Mouse (Mus musculus): ENCODE measurements at regions not wholly inside any gene's neighbourhood (a gene's known extent, or its start where the extent isn't known, plus 50 kb on each side); places are given as distances from the start of the nearest gene placed in this dataset.

GRCm38 (mm10) chr1:105900158-105900557 is 90.0 kb upstream of the Zcchc2 start:
- ATAC-seq (ENCODE audit: borderline replicate concordance, extremely low read depth, low FRiP score, low TSS enrichment) = no peak
- H3K27ac ChIP-seq = no peak overlapping the region
- no peaks in the 10 kb centered on the region for H3K36me3 ChIP-seq
- no peak overlapping the region for H3K4me2 ChIP-seq
- no peak overlapping the region for H3K4me3 ChIP-seq
- no peaks in the 10 kb centered on the region for H3K27me3 ChIP-seq
- H3K4me1 ChIP-seq = no peaks in the 10 kb centered on the region
- WGBS = 69% methylated on average over 5 of the region's 5 CpGs
- no peaks in the 10 kb centered on the region for H3K9me3 ChIP-seq
- H3K9ac ChIP-seq = no peak overlapping the region

GRCm38 (mm10) chr1:105900920-105901319 is 89.3 kb upstream of the Zcchc2 start:
- Histone ChIP-seq H3K9ac (no peak overlapping the region), H3K4me2 (no peak overlapping the region), H3K27ac (no peak overlapping the region), H3K27me3 (no peaks in the 10 kb centered on the region), H3K4me1 (no peaks in the 10 kb centered on the region), H3K9me3 (no peaks in the 10 kb centered on the region), H3K36me3 (no peaks in the 10 kb centered on the region), H3K4me3 (no peak overlapping the region)
- WGBS = 65% methylated on average over 7 of the region's 7 CpGs
- ATAC-seq (ENCODE audit: borderline replicate concordance, extremely low read depth, low FRiP score, low TSS enrichment) = no peak

GRCm38 (mm10) chr1:105903286-105904115 is 86.7 kb upstream of the Zcchc2 start:
- WGBS = 62% methylated on average over 8 of the region's 8 CpGs
- ATAC-seq (ENCODE audit: borderline replicate concordance, extremely low read depth, low FRiP score, low TSS enrichment) = no peak
- H3K27ac ChIP-seq = no peak overlapping the region

GRCm38 (mm10) chr1:105904737-105905136 is 85.5 kb upstream of the Zcchc2 start:
- no peak overlapping the region for H3K27ac ChIP-seq
- no peaks in the 10 kb centered on the region for H3K36me3 ChIP-seq
- H3K4me1 ChIP-seq = no peaks in the 10 kb centered on the region
- no peak overlapping the region for H3K4me3 ChIP-seq
- WGBS = 87% methylated on average over 3 of the region's 3 CpGs
- H3K27me3 ChIP-seq = no peaks in the 10 kb centered on the region
- H3K4me2 ChIP-seq = no peak overlapping the region
- no peak overlapping the region for H3K9ac ChIP-seq
- no peaks in the 10 kb centered on the region for H3K9me3 ChIP-seq
- ATAC-seq (ENCODE audit: borderline replicate concordance, extremely low read depth, low FRiP score, low TSS enrichment) = no peak

More at GRCm38 (mm10) chr1:105903286-105904115, 86.7 kb upstream of the Zcchc2 start:
- no peaks in the 10 kb centered on the region for H3K27me3 ChIP-seq
- H3K4me1 ChIP-seq = no peaks in the 10 kb centered on the region
- H3K4me2 ChIP-seq = no peak overlapping the region
- no peaks in the 10 kb centered on the region for H3K36me3 ChIP-seq
- no peaks in the 10 kb centered on the region for H3K9me3 ChIP-seq
- no peak overlapping the region for H3K4me3 ChIP-seq
- H3K9ac ChIP-seq = no peak overlapping the region

- no peaks in the 10 kb centered on the region for H3K27me3 ChIP-seq
- no peak overlapping the region for H3K4me3 ChIP-seq
- H3K36me3 ChIP-seq = no peaks in the 10 kb centered on the region
- H3K4me2 ChIP-seq = no peak overlapping the region
- H3K9me3 ChIP-seq = no peaks in the 10 kb centered on the region
- H3K9ac ChIP-seq = no peak overlapping the region
- ATAC-seq (ENCODE audit: borderline replicate concordance, extremely low read depth, low FRiP score, low TSS enrichment) = no peak
- 33% methylated on average over 9 of the region's 9 CpGs for WGBS
- H3K27ac ChIP-seq = no peak overlapping the region
- no peaks in the 10 kb centered on the region for H3K4me1 ChIP-seq
These were observed 84.3 kb upstream of the Zcchc2 start for GRCm38 (mm10) chr1:105905785-105906426.

GRCm38 (mm10) chr1:105906427-105906798 is 83.8 kb upstream of the Zcchc2 start:
- no peak overlapping the region for H3K4me2 ChIP-seq
- H3K27ac ChIP-seq = no peak overlapping the region
- H3K4me1 ChIP-seq = no peaks in the 10 kb centered on the region
- no peaks in the 10 kb centered on the region for H3K27me3 ChIP-seq
- no peak overlapping the region for H3K9ac ChIP-seq
- WGBS = 68% methylated on average over 2 of the region's 2 CpGs
- no peaks in the 10 kb centered on the region for H3K9me3 ChIP-seq
- ATAC-seq (ENCODE audit: borderline replicate concordance, extremely low read depth, low FRiP score, low TSS enrichment) = peak; percentile 16; the same call in 1 of the 2 replicates
- H3K4me3 ChIP-seq = no peak overlapping the region
- H3K36me3 ChIP-seq = no peaks in the 10 kb centered on the region

- no peak overlapping the region for H3K27ac ChIP-seq
- H3K4me3 ChIP-seq = no peak overlapping the region
- no peak overlapping the region for H3K9ac ChIP-seq
- no peaks in the 10 kb centered on the region for H3K36me3 ChIP-seq
- no peaks in the 10 kb centered on the region for H3K4me1 ChIP-seq
- no peak overlapping the region for H3K4me2 ChIP-seq
- no peaks in the 10 kb centered on the region for H3K27me3 ChIP-seq
- H3K9me3 ChIP-seq = no peaks in the 10 kb centered on the region
- peak; percentile 19; the same call in 1 of the 2 replicates for ATAC-seq (ENCODE audit: borderline replicate concordance, extremely low read depth, low FRiP score, low TSS enrichment)
- 31% methylated on average over 15 of the region's 15 CpGs for WGBS
These were observed 82.0 kb upstream of the Zcchc2 start for GRCm38 (mm10) chr1:105908029-105908876.

- ATAC-seq (ENCODE audit: borderline replicate concordance, extremely low read depth, low FRiP score, low TSS enrichment) = no peak
- H3K36me3 ChIP-seq = no peaks in the 10 kb centered on the region
- WGBS = 57% methylated on average over 4 of the region's 4 CpGs
- no peaks in the 10 kb centered on the region for H3K27me3 ChIP-seq
- no peak overlapping the region for H3K4me3 ChIP-seq
- no peaks in the 10 kb centered on the region for H3K4me1 ChIP-seq
- no peaks in the 10 kb centered on the region for H3K9me3 ChIP-seq
- no peak overlapping the region for H3K27ac ChIP-seq
- no peak overlapping the region for H3K9ac ChIP-seq
- H3K4me2 ChIP-seq = no peak overlapping the region
These were observed 81.1 kb upstream of the Zcchc2 start for GRCm38 (mm10) chr1:105909121-105909520.

GRCm38 (mm10) chr1:105911714-105912113 is 78.5 kb upstream of the Zcchc2 start:
- ATAC-seq (ENCODE audit: borderline replicate concordance, extremely low read depth, low FRiP score, low TSS enrichment) = no peak
- Histone ChIP-seq H3K9me3 (no peaks in the 10 kb centered on the region), H3K4me3 (no peak overlapping the region), H3K9ac (no peak overlapping the region), H3K27me3 (no peaks in the 10 kb centered on the region), H3K36me3 (no peaks in the 10 kb centered on the region), H3K4me1 (no peaks in the 10 kb centered on the region), H3K27ac (no peak overlapping the region), H3K4me2 (no peak overlapping the region)
- 27% methylated on average over 3 of the region's 3 CpGs for WGBS

GRCm38 (mm10) chr1:105921842-105922241 is 68.4 kb upstream of the Zcchc2 start:
- ATAC-seq (ENCODE audit: borderline replicate concordance, extremely low read depth, low FRiP score, low TSS enrichment) = no peak
- Histone ChIP-seq H3K9me3 (no peaks in the 10 kb centered on the region), H3K36me3 (no peaks in the 10 kb centered on the region), H3K4me2 (no peak overlapping the region), H3K4me1 (peaks cover 3% of the 10 kb centered on the region; the same call in 1 of the 2 replicates), H3K9ac (no peak overlapping the region), H3K27ac (no peak overlapping the region), H3K4me3 (no peak overlapping the region), H3K27me3 (no peaks in the 10 kb centered on the region)
- 84% methylated on average over 4 of the region's 4 CpGs for WGBS

- no peak for ATAC-seq (ENCODE audit: borderline replicate concordance, extremely low read depth, low FRiP score, low TSS enrichment)
- no peaks in the 10 kb centered on the region for H3K36me3 ChIP-seq
- no peak overlapping the region for H3K4me3 ChIP-seq
- H3K4me2 ChIP-seq = no peak overlapping the region
- no peaks in the 10 kb centered on the region for H3K9me3 ChIP-seq
- peaks cover 3% of the 10 kb centered on the region; the same call in 1 of the 2 replicates for H3K4me1 ChIP-seq
- H3K9ac ChIP-seq = no peak overlapping the region
- H3K27me3 ChIP-seq = no peaks in the 10 kb centered on the region
- no peak overlapping the region for H3K27ac ChIP-seq
These were observed 67.6 kb upstream of the Zcchc2 start for GRCm38 (mm10) chr1:105922586-105922985.

GRCm38 (mm10) chr1:105923001-105923400 is 67.2 kb upstream of the Zcchc2 start:
- Histone ChIP-seq H3K9me3 (no peaks in the 10 kb centered on the region), H3K27ac (no peak overlapping the region), H3K27me3 (no peaks in the 10 kb centered on the region), H3K4me2 (no peak overlapping the region), H3K36me3 (no peaks in the 10 kb centered on the region), H3K4me1 (peaks cover 3% of the 10 kb centered on the region; the same call in 1 of the 2 replicates), H3K9ac (no peak overlapping the region), H3K4me3 (no peak overlapping the region)
- ATAC-seq (ENCODE audit: borderline replicate concordance, extremely low read depth, low FRiP score, low TSS enrichment) = no peak
- 62% methylated on average over 3 of the region's 3 CpGs for WGBS

All from lung, embryonic 15.5 days (tissue).